Mouse (Mus musculus) brown adipose tissue, adult 24 weeks (tissue): ENCODE measurements around the gene Unc5c. TPM values are rescaled to one million over a fixed set of nuclear protein-coding genes. Genes with fewer than 3 reads are reported as not detected.

Experiments
- H3K27ac ChIP-seq: fragments of 200-500 bp; replicated peaks from 2 replicates; pipeline ENCODE4 v1.5.1; 2012; ENCODE audit warnings: low read depth, mild to moderate bottlenecking, low read length
- H3K4me1 ChIP-seq: fragments of 200-500 bp; 2 replicates; pipeline ENCODE4 v1.6.1; 2012; ENCODE audit warnings: low read length, mixed read lengths; ENCODE audit not compliant: control insufficient read depth, insufficient read depth, insufficient read length
- H3K4me3 ChIP-seq: fragments of 200-500 bp; 2 replicates; pipeline ENCODE4 v1.5.1; 2012; ENCODE audit warnings: low read depth, mild to moderate bottlenecking, low read length, moderate library complexity; ENCODE audit not compliant: insufficient read depth
- polyA plus RNA-seq: library from polyadenylated mRNA; stranded (reverse); fragments of >200 nt; gene quantifications from 2 replicates; pipeline ENCODE4 v1.2.4, GENCODE M21; 2012; ENCODE audit not compliant: missing spikeins, insufficient read depth, insufficient read length

Unc5c gene
- polyA plus RNA-seq, 1 experiment, result not detected

DNA sequence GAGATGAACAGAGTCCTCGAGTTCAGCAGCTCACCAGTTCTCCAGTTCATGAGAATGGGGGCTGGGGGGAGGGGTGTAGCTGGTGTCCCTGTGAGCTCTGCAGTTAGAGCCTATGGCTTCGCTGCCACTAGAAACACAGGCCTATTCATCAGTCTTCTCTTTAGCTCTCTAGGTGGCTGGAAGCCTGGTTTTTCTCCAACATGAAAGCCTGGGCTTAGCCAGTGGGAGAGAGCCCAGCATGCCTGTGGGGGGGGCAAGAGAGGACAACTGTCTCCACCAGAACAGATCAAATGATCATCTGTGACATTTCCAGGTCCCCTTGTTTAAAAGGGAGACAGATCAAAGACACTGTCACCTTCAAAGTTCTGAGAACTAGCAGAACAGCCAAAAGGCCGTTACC, 84.6 kb downstream of the Unc5c start:
- Histone ChIP-seq H3K4me3 (no peak overlapping the region), H3K4me1 (no peaks in the 10 kb centered on the region)

DNA sequence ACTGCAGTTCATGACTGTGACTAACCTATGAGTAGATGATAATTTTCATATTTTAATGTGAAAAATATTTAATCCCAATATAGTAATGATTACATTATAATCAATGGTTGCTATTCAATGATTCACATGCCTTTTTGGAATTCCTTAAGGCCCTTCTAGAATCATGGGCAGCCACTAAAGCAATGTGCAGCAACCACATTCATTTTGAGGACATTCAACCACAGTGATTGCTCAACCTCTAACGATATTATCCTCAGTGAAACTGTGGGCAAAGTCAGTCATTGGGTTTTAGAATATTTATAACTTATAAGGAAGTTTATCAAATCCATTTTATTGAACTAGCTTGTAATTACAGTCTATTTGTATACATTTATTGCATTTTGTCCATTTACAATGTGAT, 87.9 kb downstream of the Unc5c start:
- Histone ChIP-seq H3K4me3 (no peak overlapping the region), H3K4me1 (no peaks in the 10 kb centered on the region)

More for the DNA sequence above, 84.6 kb downstream of the Unc5c start:
- H3K27ac ChIP-seq, result no peak overlapping the region

DNA sequence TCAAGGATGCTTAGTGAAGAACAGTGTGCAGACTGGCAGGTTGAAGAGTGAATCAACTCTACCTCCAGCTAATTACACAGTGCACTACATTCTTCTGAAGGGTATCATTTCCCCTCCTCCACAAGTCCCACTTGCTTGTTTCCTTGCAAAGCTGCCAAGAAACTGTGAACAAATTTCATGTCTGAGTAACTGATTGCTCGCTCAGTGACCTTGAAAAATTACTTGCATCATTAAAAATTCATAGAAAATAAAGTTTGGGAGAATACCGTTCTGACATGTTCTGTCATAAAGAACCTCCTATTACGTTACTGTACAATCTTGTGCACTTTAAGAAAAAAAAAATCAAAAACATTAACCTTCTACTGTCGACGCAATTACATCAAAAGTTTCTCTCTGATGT, 92.1 kb downstream of the Unc5c start:
- H3K4me3 ChIP-seq, result no peak overlapping the region
- H3K27ac ChIP-seq, result no peak overlapping the region
- H3K4me1 ChIP-seq, result no peaks in the 10 kb centered on the region

More for the DNA sequence above, 87.9 kb downstream of the Unc5c start:
- no peak overlapping the region for H3K27ac ChIP-seq

DNA sequence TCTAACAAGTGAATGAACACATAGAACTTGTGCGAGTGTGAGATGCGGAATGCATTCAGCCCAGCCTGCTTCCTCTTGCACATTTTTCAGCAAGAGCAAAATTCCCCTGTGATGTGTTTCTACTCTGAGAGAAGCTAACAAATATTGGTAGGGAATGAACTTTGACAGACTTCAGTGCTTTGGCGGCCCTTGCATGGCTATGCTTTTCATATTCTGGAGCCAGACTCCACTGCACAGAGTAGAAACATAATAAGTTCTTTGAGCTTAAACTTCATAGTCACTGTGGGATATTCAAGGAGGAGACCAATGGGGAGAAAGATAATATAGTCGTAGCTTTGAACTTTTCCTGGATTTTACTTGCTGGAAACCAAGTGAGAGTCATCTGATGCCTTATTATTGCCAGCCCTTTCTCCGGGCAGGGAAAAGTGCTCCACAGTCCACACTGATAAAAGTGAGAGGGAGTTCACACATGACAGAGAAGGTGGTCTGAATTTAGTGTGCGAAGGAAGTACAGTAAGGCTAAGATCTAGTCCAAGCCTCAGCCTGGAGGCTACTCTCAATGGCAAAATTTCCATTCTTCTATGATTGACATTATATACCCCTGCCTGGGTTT, 110.2 kb downstream of the Unc5c start:
- no peak overlapping the region for H3K4me3 ChIP-seq
- H3K4me1 ChIP-seq, result no peaks in the 10 kb centered on the region

DNA sequence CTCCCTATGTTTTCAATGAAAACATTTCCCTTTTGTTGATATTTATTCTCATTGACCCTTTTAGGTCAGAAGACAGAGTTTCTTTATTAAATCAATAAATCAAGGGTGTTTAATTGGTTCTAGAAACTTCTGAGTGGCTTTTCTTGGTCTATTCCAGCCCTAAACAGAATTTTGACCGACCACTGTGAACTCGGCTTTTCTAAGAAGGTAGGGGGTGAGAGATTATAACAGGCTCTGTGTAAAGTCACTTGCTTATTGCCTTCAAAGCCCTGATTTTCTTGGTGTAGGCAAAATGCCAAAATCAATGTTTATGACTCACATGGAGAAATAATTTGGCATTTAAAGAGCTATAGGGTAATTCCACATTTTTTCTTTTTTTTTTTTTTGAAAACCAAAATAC, 112.4 kb downstream of the Unc5c start:
- Histone ChIP-seq H3K27ac (no peak overlapping the region), H3K4me1 (no peaks in the 10 kb centered on the region), H3K4me3 (no peak overlapping the region)

More for the DNA sequence above, 110.2 kb downstream of the Unc5c start:
- no peak overlapping the region for H3K27ac ChIP-seq

DNA sequence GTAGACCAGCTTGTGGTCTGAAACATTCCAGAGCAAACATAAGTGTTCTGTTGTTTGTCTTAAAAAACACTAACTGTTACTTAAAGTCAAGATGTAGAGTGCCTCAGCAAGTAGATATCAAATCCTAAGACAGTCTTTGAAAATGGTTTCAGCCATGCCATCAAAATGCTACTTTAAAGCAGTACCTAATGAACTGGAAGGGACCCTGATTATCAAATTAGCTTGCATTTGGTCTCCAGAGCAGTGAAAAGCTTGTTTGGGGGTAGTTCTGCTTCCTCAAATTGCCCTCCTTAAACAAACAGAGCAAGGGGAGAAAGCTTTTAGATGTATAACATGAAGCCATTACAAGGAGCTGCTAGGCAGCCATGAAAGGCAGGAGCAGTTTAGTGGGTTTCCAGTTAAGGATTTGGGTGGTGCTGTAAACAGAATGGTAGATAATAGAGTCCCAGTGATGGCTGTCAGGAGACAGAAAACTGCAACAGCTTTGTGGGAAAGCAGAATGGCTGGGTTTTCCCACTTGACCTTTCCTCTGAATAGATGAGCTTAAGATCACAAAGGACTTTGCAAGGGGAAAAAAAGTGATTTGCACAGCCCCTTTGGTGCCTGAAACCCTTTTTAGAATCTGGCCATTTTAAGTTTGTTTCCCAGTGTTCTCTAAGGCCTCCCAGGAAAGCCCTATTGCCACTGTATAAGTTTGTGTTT, 116.3 kb downstream of the Unc5c start:
- Histone ChIP-seq H3K27ac (no peak overlapping the region), H3K4me3 (no peak overlapping the region), H3K4me1 (no peaks in the 10 kb centered on the region)

DNA sequence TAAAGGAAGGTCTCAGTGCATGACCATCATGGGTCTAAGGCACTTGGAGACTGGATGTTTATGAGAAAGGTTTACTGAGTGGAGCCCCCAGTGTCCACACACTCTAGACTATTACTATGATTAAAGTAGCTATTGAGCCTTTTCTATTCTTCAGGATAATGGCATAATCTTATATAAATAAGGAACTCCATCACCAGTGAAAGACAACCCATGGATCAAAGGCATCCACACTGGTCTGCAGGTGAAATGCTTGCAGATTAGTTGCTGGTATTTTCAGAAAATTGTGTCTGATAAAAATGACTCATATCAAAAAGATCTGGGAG, 116.8 kb downstream of the Unc5c start:
- no peak overlapping the region for H3K4me3 ChIP-seq
- H3K27ac ChIP-seq, result no peak overlapping the region
- no peaks in the 10 kb centered on the region for H3K4me1 ChIP-seq

DNA sequence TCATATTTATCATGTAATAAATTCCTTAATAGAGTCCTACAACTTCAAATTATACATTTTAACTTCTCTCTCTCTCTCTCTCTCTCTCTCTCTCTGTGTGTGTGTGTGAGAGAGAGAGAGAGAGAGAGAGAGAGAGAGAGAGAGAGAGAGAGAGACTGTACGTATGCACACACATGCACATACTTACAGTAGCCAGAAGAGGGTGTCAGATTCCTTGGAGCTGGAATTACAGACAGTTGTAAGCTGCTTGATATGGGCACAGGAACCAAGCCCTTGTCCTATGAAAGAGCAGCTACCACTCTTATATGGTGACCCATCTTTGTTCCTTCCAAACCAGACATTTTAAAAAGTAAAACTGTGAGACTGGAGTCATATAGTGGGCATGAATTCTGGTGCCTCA, 118.2 kb downstream of the Unc5c start:
- H3K27ac ChIP-seq, result no peak overlapping the region
- H3K4me1 ChIP-seq, result no peaks in the 10 kb centered on the region
- H3K4me3 ChIP-seq, result no peak overlapping the region

DNA sequence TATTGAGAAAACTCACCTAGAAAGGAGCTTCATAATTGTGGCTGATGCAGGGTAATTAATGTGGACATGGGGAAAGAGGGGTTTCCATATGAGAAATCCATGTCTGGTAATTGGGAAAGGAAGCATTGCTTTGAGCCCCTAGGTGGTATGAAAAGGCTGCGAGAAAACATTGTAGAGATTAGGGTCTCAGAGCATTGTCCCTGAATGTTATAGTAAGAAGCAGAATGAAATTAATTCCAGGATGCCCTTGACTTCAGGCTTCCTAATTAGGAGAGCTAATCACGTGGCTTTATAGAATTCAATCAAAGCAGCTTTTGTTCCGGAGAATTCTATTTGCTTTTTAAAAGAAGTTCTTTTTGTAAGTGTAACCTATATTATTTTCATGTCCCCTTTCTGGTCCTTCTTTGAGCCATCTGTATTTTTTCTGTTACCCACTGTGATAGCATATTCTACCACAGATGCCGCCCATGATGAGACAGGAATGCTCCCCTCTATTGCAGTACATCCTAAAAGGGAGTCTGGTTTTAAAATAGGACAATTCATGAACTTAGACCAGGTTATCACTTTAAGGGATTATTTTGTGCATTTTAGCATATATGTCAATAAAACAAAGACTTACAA, 124.5 kb downstream of the Unc5c start:
- Histone ChIP-seq H3K4me1 (no peaks in the 10 kb centered on the region), H3K4me3 (no peak overlapping the region)

DNA sequence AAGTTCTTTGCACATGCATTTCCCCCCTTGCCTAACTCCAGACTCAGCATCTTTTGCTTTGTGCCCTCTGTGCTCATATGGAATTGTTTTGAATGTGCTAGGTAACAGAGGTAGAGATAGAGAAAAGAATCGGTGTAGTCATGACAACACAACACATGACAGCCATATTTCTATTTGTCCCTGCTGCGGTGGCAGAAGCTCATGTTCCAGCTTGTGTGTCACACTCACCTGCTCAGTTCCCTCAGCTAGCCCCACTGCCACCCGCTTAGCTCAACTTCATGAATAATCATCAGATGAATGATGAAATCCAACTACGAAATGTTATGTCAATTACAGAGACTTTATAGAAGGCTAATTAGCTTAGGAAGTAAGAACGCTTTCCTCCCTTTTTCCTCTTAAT, 128.2 kb downstream of the Unc5c start:
- no peaks in the 10 kb centered on the region for H3K4me1 ChIP-seq
- no peak overlapping the region for H3K4me3 ChIP-seq
- H3K27ac ChIP-seq, result no peak overlapping the region

More for the DNA sequence above, 124.5 kb downstream of the Unc5c start:
- no peak overlapping the region for H3K27ac ChIP-seq

DNA sequence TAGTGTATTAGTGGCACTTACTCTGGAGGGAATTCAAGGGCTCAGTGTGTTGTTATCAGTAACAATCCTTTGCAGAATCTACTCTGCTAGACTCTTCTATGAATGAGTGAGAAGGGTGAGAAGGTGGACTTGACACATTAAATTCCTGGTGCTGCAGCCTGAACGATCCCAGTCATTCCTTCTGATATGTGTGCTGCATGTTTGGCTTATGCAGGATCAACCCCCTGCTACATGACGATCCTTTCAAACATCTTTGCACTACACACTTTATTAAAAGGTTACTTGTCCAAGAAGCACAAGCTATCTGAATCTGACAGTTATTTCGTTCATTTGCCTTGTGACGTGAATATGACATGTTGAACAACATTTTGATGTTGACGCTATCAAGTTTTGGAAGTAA, 129.1 kb downstream of the Unc5c start:
- Histone ChIP-seq H3K4me3 (no peak overlapping the region), H3K4me1 (no peaks in the 10 kb centered on the region), H3K27ac (no peak overlapping the region)

DNA sequence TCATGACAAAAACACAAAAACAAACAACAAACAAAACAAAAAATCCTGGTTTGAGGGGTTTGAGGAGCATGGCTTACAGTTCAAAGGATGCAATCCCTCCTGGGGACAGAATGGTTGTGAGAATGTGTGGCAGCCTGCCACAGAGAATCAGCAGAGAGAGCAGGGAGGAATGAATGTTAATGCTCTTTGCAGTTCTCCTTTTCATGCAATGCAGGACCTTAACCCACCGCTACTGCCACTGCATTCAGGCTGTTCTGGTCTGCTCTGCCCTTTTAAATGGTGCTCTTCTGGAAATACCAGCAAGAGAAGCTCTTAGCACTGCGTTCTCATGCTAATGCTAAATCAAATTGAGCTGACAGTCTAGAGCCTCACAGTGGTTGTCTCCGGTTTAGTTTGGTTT, 130.1 kb downstream of the Unc5c start:
- H3K4me1 ChIP-seq, result no peaks in the 10 kb centered on the region
- H3K27ac ChIP-seq, result no peak overlapping the region
- no peak overlapping the region for H3K4me3 ChIP-seq

DNA sequence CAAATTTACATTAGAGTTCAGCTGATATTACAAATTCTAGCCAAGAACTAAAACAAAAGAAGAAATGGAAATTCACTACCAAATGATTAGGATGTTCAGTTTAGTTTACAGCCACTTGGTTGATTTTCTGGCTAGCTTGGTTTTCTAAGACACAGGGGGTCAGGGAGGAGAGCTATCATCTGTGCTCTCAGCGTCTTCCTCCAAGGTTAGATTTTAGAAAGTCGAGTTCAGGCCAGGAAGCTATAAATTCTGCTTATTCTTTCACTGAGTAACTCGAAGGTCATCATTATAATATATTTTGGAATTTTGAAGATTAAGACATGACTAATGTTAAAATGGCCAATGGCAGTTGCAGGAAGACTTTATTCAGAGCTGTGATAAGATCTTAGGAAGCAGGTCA, 131.4 kb downstream of the Unc5c start:
- H3K27ac ChIP-seq, result no peak overlapping the region

DNA sequence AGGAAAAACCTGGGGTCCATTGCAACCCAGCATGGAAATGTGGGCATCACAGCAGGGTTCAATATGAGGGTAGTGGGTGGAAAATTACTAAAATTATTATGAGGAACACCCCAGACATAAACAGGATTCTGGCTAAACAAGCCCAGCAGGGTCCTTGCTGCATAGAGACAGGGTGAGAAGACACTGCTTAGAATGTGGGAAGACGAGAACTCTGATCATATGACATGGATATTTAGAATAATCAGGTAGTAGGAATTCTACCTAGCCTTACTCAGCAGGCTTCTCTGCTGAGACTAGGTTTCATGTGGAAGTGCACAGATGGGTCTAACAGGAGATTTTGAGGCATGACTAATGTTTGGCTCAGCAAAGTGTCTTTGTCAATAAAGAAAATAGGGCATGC, 131.9 kb downstream of the Unc5c start:
- Histone ChIP-seq H3K27ac (no peak overlapping the region), H3K4me3 (no peak overlapping the region), H3K4me1 (no peaks in the 10 kb centered on the region)

More for the DNA sequence above, 131.4 kb downstream of the Unc5c start:
- no peaks in the 10 kb centered on the region for H3K4me1 ChIP-seq
- no peak overlapping the region for H3K4me3 ChIP-seq

DNA sequence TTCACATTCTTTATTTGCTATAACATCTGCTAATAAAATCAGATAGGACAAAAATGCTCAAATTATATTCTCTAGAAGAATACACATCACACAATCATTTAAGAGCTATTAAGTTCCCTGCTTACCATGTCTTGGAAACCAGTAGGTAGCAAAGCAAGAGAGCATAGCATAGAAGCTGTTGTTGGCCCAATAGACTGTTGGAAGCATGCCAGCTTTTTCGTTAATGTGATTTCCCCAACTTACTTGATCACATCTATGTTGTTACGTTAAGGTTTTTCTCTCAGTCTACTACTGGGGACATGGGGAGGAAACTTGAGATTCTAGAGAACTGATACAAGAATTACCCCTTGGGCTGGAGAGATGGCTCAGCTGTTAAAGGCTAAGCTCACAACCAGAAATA, 133.0 kb downstream of the Unc5c start:
- Histone ChIP-seq H3K4me1 (no peaks in the 10 kb centered on the region), H3K4me3 (no peak overlapping the region), H3K27ac (no peak overlapping the region)

DNA sequence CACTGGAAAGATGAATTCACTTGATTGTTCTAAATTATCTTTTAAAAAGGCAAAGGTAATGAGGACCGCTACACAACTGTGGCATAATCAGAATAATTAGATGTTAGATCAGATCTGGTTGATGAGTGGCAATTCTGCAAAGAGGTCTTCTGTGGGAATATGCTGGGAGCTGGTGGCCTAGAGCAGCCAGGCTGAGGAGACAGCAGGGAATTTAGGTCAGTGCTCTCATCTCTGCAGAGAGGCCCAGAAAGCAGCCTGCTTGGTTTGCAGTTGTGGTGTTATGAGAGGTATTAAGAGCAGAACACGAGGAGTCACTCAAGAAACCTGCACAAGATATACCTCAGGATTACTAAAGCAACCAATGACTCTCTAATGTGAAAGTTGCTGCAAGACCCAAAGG, 133.9 kb downstream of the Unc5c start:
- Histone ChIP-seq H3K4me1 (no peaks in the 10 kb centered on the region), H3K4me3 (no peak overlapping the region), H3K27ac (no peak overlapping the region)
